Mouse (Mus musculus) R1 (cell line): ENCODE results near the gene Angel1.

Experiments
- DNase-seq: peaks from one replicate; pipeline ENCODE4 v3.0.0-alpha.2; 2018; ENCODE audit warnings: low read depth, low spot score

Angel1 gene

GRCm38 (mm10) chr12:86702690-86703089 lies 23.6 kb downstream of the Angel1 start:
- no peak for DNase-seq

GRCm38 (mm10) chr12:86701491-86701890 lies 24.8 kb downstream of the Angel1 start:
- no peak for DNase-seq

- DNase-seq = no peak
These were observed 25.3 kb downstream of the Angel1 start for GRCm38 (mm10) chr12:86700927-86701310.

GRCm38 (mm10) chr12:86699965-86700926 lies 26.0 kb downstream of the Angel1 start:
- no peak for DNase-seq

- no peak for DNase-seq
These were observed 27.7 kb downstream of the Angel1 start for GRCm38 (mm10) chr12:86698537-86698936.

GRCm38 (mm10) chr12:86697996-86698395 lies 28.3 kb downstream of the Angel1 start:
- DNase-seq = no peak

GRCm38 (mm10) chr12:86694441-86694840 lies 31.8 kb downstream of the Angel1 start:
- DNase-seq = no peak

- DNase-seq = no peak
These were observed 32.9 kb downstream of the Angel1 start for GRCm38 (mm10) chr12:86693389-86693788.

GRCm38 (mm10) chr12:86692471-86693356 lies 33.5 kb downstream of the Angel1 start:
- no peak for DNase-seq

GRCm38 (mm10) chr12:86690700-86691485 lies 35.4 kb downstream of the Angel1 start:
- DNase-seq = no peak

- DNase-seq = no peak
These were observed 37.3 kb downstream of the Angel1 start for GRCm38 (mm10) chr12:86688917-86689316.

GRCm38 (mm10) chr12:86687971-86688573 lies 38.2 kb downstream of the Angel1 start:
- peak; percentile 98 for DNase-seq

GRCm38 (mm10) chr12:86687445-86687955 lies 38.8 kb downstream of the Angel1 start:
- DNase-seq = peak; percentile 94

- no peak for DNase-seq
These were observed 39.5 kb downstream of the Angel1 start for GRCm38 (mm10) chr12:86686551-86687330.

GRCm38 (mm10) chr12:86685275-86685674 lies 41.0 kb downstream of the Angel1 start:
- no peak for DNase-seq

- no peak for DNase-seq
These were observed 42.6 kb downstream of the Angel1 start for GRCm38 (mm10) chr12:86683698-86684097.

GRCm38 (mm10) chr12:86682178-86682577 lies 44.1 kb downstream of the Angel1 start:
- DNase-seq = no peak

- no peak for DNase-seq
These were observed 44.6 kb downstream of the Angel1 start for GRCm38 (mm10) chr12:86681626-86682025.

- no peak for DNase-seq
These were observed 45.6 kb downstream of the Angel1 start for GRCm38 (mm10) chr12:86680591-86681193.
